Mouse (Mus musculus) CH12.LX (cell line): ENCODE data around the gene Lmna. TPM values are rescaled to one million over a fixed set of nuclear protein-coding genes. Genes with fewer than 3 reads are reported as not detected.

Experiments used
- DNase-seq: peaks from one replicate; pipeline ENCODE4 v3.0.0-alpha.2; 2013; ENCODE audit errors: extremely low read depth
- H3K27ac ChIP-seq: 2 replicates; pipeline ENCODE4 v1.5.1; 2012; ENCODE audit warnings: low read depth, mild to moderate bottlenecking, control low read depth, moderate library complexity; ENCODE audit not compliant: insufficient read depth
- H3K27me3 ChIP-seq: replicated peaks from 2 replicates; pipeline ENCODE3; 2012; ENCODE audit warnings: inconsistent platforms
- H3K36me3 ChIP-seq, 2 experiments: replicated peaks in 1 of 2; 2 replicates each; pipeline versions ENCODE3 to v1.6.1; 2012; ENCODE audit warnings: inconsistent platforms in 1 of 2, low read length in 1 of 2, mild to moderate bottlenecking in 1 of 2, mixed read lengths in 1 of 2, moderate library complexity in 1 of 2; ENCODE audit not compliant: control insufficient read depth in 1 of 2, insufficient read depth in 1 of 2
- H3K4me1 ChIP-seq, 2 experiments: 2 replicates each; pipeline ENCODE4 v1.6.1; 2012; ENCODE audit warnings: inconsistent platforms in 1 of 2, moderate library complexity in 1 of 2; ENCODE audit not compliant: insufficient read depth in 2 of 2, control insufficient read depth in 1 of 2
- H3K4me2 ChIP-seq: 2 replicates; pipeline ENCODE4 v1.6.1; 2012; ENCODE audit warnings: low read depth, mild to moderate bottlenecking, control low read depth; ENCODE audit not compliant: poor library complexity, insufficient read depth, severe bottlenecking
- H3K4me3 ChIP-seq, 3 experiments: fragments of 150-350 bp in 1 of 3; sonication (generic) in 1 of 3; replicated peaks in 1 of 3; 2 replicates each; pipeline versions ENCODE3 to v1.5.1; 2011 to 2012; ENCODE audit warnings: low read depth in 2 of 3, low read length in 2 of 3, mild to moderate bottlenecking in 2 of 3, moderate library complexity in 2 of 3, control low read depth in 1 of 3, improper control_type of control experiment in 1 of 3, inconsistent platforms in 1 of 3, mixed read lengths in 1 of 3; ENCODE audit not compliant: poor library complexity in 1 of 3
- H3K79me2 ChIP-seq: replicated peaks from 2 replicates; pipeline ENCODE4 v1.6.1; 2012; ENCODE audit warnings: mild to moderate bottlenecking, moderate library complexity; ENCODE audit not compliant: control insufficient read depth, poor library complexity, insufficient read depth, severe bottlenecking; ENCODE audit errors: extremely low read depth
- H3K9ac ChIP-seq: 2 replicates; pipeline ENCODE4 v1.6.1; 2012; ENCODE audit warnings: low read depth, mild to moderate bottlenecking, control low read depth, moderate library complexity; ENCODE audit not compliant: insufficient read depth
- H3K9me3 ChIP-seq: replicated peaks from 2 replicates; pipeline ENCODE3; 2012; ENCODE audit warnings: low read length, inconsistent platforms, mixed read lengths
- GABPA ChIP-seq: IDR thresholded peaks from 2 replicates; pipeline ENCODE4 v1.6.1; 2012; ENCODE audit warnings: low read depth, low read length, improper control_type of control experiment, inconsistent platforms; ENCODE audit not compliant: insufficient replicate concordance
- IRF4 ChIP-seq: IDR thresholded peaks from 2 replicates; pipeline ENCODE4 v1.6.1; 2014; ENCODE audit warnings: low read depth, mild to moderate bottlenecking, inconsistent platforms, low read length, improper control_type of control experiment
- JUN ChIP-seq: IDR thresholded peaks from 2 replicates; pipeline ENCODE4 v1.6.1; 2011; ENCODE audit warnings: low read depth, mild to moderate bottlenecking, low read length, improper control_type of control experiment, moderate library complexity; ENCODE audit not compliant: insufficient read depth
- MEF2A ChIP-seq: IDR thresholded peaks from 2 replicates; pipeline ENCODE4 v1.6.1; 2014; ENCODE audit warnings: low read depth, mild to moderate bottlenecking, inconsistent platforms, low read length, improper control_type of control experiment, borderline replicate concordance
- MYC ChIP-seq: IDR thresholded peaks from 2 replicates; pipeline ENCODE4 v1.6.1; 2011; ENCODE audit warnings: low read depth, mild to moderate bottlenecking, improper control_type of control experiment, low read length
- NELFE ChIP-seq: IDR thresholded peaks from 2 replicates; pipeline ENCODE4 v1.6.1; 2011; ENCODE audit warnings: low read depth, low read length, improper control_type of control experiment
- SIN3A ChIP-seq: IDR thresholded peaks from 2 replicates; pipeline ENCODE4 v1.6.1; 2012; ENCODE audit warnings: low read length, improper control_type of control experiment, inconsistent platforms
- SMC3 ChIP-seq: IDR thresholded peaks from 2 replicates; pipeline ENCODE4 v1.6.1; 2011; ENCODE audit warnings: low read depth, low read length, improper control_type of control experiment
- UBTF ChIP-seq: IDR thresholded peaks from 2 replicates; pipeline ENCODE4 v1.6.1; 2012; ENCODE audit warnings: low read depth, mild to moderate bottlenecking, inconsistent platforms, low read length, improper control_type of control experiment, moderate library complexity
- USF1 ChIP-seq: IDR thresholded peaks from 2 replicates; pipeline ENCODE4 v1.6.1; 2014; ENCODE audit warnings: low read depth, mild to moderate bottlenecking, inconsistent platforms, low read length, improper control_type of control experiment
- USF2 ChIP-seq: conservative IDR thresholded peaks from 2 replicates; pipeline ENCODE4 v1.6.1; 2011; ENCODE audit warnings: low read depth, low read length, improper control_type of control experiment
- ZC3H11A ChIP-seq: IDR thresholded peaks from 2 replicates; pipeline ENCODE4 v1.6.1; 2012; ENCODE audit warnings: low read depth, mild to moderate bottlenecking, inconsistent platforms, low read length, improper control_type of control experiment
- ZKSCAN1 ChIP-seq: IDR thresholded peaks from 2 replicates; pipeline ENCODE4 v1.6.1; 2012; ENCODE audit warnings: low read depth, inconsistent platforms, low read length, improper control_type of control experiment, borderline replicate concordance
- ZMIZ1 ChIP-seq: IDR thresholded peaks from 2 replicates; pipeline ENCODE4 v1.6.1; 2012; ENCODE audit warnings: low read depth, mild to moderate bottlenecking, inconsistent platforms, low read length, improper control_type of control experiment
- dilution Hi-C: fragments of 300-500 bp; cut with MboI; formaldehyde crosslinking; loops from 2 replicates; pipeline ENCODE4 v1.14.3; 2020; ENCODE audit warnings: low sequenced_read_pairs; ENCODE audit not compliant: extremely low pct_unique_long_range_greater_than_20kb, extremely low pct_ligation_motif_present
- in situ Hi-C: fragments of 300-500 bp; cut with MboI; formaldehyde crosslinking; loops from 3 replicates; pipeline ENCODE4 v1.14.3; 2019; ENCODE audit warnings: low sequenced_read_pairs, low pct_ligation_motif_present, low pct_unique_long_range_greater_than_20kb, mixed read lengths
- polyA plus RNA-seq: library from polyadenylated mRNA; unstranded; fragments of >175 nt; gene quantifications from 2 replicates; pipeline ENCODE4 v1.2.1, GENCODE M21; 2012; ENCODE audit warnings: low read depth; ENCODE audit not compliant: insufficient read length
- total RNA-seq, 2 experiments: library from RNA; depleted of rRNA; stranded (reverse); fragments of 300-350 nt in 1 of 2; fragments of >200 nt in 1 of 2; gene quantifications; 2 replicates each; pipeline ENCODE4 v1.2.3; 2012 to 2014

Lmna gene
- total and polyA plus RNA-seq, 3 experiments: 16.1 to 67.7 (median 17.2) TPM

- DNase-seq: no peak
- H3K4me1 ChIP-seq: peaks cover 12 to 48% of the 10 kb centered on the region in 2 experiments
- no peaks in the 10 kb centered on the region for H3K9me3 ChIP-seq
- dilution Hi-C loops: no loop called here
- H3K36me3 ChIP-seq: no peaks in the 10 kb centered on the region
- in situ Hi-C loops: no loop called here
- H3K27me3 ChIP-seq: no peaks in the 10 kb centered on the region
- H3K27ac ChIP-seq: no peak overlapping the region
- no peak overlapping the region for H3K4me3 ChIP-seq
- H3K9ac ChIP-seq: no peak overlapping the region
- no peak overlapping the region for H3K4me2 ChIP-seq
- H3K79me2 ChIP-seq: no peaks in the 10 kb centered on the region
- no peak for TF ChIP-seq JUN
- TF ChIP-seq NELFE: no peak
- no peak for TF ChIP-seq ZKSCAN1
- TF ChIP-seq MYC: no peak
- TF ChIP-seq USF2: no peak
- no peak for TF ChIP-seq ZMIZ1
- TF ChIP-seq MEF2A: no peak
- TF ChIP-seq GABPA: no peak
- TF ChIP-seq USF1: no peak
- TF ChIP-seq ZC3H11A: no peak
- TF ChIP-seq SMC3: no peak
- no peak for TF ChIP-seq UBTF
- no peak for TF ChIP-seq SIN3A
- TF ChIP-seq, all 38 proteins: peak for 0
These were observed 56.4 kb downstream of the Lmna start for GRCm38 (mm10) chr3:88453369-88453768.

DNA sequence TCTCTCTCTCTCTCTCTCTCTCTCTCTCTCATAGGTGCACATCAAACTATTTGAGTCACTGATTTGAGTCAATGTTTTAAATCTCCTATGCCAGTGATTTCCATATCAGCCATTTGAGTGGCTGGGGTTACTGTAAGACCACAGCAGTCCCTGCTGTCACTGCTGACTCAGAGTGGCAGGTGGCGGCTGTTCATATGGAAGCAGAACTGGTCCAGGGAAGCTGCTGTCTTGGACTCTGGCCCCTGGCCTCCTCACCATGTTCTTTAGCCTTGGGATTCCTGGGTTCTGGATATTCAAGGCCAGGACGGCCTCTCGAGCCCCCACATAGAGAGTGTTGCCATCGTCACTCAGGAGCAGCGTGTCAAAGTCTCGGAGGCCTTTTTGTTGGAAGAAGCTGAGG, 57.0 kb downstream of the Lmna start:
- H3K4me1 ChIP-seq: peaks cover 12 to 48% of the 10 kb centered on the region in 2 experiments
- no peak overlapping the region for H3K4me3 ChIP-seq
- no peak overlapping the region for H3K4me2 ChIP-seq
- no peaks in the 10 kb centered on the region for H3K36me3 ChIP-seq
- DNase-seq: no peak
- dilution Hi-C loops: no loop called here
- no peak overlapping the region for H3K9ac ChIP-seq
- in situ Hi-C loops: no loop called here
- no peak overlapping the region for H3K27ac ChIP-seq
- no peak for TF ChIP-seq SMC3
- TF ChIP-seq GABPA: no peak
- TF ChIP-seq, all 38 proteins: peak for 0
- Histone ChIP-seq H3K79me2 (no peaks in the 10 kb centered on the region), H3K9me3 (no peaks in the 10 kb centered on the region), H3K27me3 (no peaks in the 10 kb centered on the region)

DNA sequence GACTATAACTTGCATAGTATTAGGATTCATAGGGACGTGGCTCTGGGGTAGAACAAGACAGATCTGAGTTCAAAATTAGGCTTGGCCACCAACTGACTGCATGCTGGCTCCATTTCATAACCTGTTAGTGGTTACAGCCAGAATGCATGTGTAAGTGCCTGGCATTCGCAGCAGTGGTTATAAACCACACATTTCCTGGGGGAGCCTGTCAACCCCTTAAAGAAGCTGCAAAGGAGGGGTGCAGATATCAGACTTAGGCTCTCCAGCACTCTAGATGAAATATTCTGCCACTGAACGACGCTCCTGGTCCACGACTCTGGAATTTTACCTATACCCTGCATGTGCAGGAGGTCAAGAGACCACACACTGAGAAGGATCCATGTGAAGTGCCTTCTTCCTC, 57.5 kb downstream of the Lmna start:
- Histone ChIP-seq H3K27me3 (no peaks in the 10 kb centered on the region), H3K79me2 (no peaks in the 10 kb centered on the region), H3K4me1 (peaks cover 9 to 44% of the 10 kb centered on the region in 2 experiments), H3K36me3 (no peaks in the 10 kb centered on the region), H3K9me3 (no peaks in the 10 kb centered on the region), H3K4me3 (no peak overlapping the region), H3K4me2 (no peak overlapping the region), H3K9ac (no peak overlapping the region), H3K27ac (no peak overlapping the region)
- no peak for TF ChIP-seq IRF4
- TF ChIP-seq UBTF: no peak
- in situ Hi-C loops (no loop called here), dilution Hi-C loops (no loop called here)
- DNase-seq: no peak
